Mouse (Mus musculus): ENCODE measurements around the gene Dph2.

Gene Dph2

DNA sequence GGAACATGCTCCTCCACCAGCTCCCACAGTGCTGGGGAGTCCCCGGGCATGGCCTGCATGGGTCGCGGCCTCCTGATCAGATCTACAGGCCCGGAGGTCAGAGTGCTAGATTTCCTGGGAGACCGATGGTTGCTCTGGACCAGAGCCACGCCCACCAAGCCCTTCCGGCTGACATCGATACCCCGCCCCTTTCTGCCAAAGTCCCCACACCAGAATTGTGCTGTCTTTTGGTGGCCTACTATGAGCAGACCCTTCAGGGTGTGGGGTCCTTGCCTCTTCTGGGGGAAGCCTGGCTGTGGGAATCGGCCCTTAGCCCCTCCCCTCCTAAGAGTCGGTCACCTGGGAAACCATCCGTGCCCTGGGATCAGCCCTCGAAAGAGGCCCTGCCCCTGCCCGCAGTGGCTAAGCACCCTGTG, 19.4 kb downstream of the Dph2 start, which contains the start of gene Ccdc24:
TSS of gene Ccdc24 (minus strand) at position 87 of the 416 bp plus-strand sequence.
- 21% methylated on average over 14 of the region's 14 CpGs for WGBS

DNA sequence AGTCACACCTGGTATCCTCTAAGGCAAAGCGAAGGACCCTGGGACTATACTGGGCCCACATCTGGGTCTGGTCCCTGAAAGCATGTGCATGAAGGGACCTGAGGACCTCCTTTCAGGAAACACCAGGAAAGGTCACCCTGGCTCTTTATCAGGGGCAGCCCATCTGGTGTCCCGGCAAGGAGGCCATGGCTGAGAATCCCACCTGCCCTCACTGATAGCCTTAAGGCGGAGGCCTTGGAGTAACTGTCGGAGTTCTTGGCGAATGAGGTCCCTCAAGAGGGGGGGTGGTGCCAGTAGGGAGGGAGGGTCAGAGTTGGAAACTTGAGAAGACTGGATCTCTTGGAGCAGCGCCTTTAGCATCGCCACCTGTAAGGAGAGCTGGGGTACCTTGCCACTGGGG, 20.0 kb downstream of the Dph2 start:
- 78% methylated on average over 7 of the region's 7 CpGs for WGBS

DNA sequence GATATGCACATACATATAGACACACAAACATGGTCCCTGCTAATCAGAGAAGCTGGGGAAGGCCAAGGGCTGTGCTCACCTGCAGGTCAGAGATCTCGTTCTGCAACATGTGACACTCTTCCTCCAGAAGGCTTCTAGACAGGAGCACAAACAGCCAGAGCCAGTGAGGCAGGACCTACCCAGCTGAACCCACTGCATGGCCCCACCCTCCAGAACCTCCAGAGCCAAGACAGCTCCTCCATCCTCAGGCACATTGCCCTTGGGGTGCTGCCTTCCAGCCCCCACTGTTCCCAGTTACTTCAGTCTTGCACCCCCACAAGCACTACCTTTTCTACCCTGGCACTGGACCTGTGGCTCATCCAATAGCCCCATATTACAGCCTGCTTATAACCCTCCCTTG, 21.4 kb downstream of the Dph2 start:
- WGBS, result 65% methylated on average over 1 of the region's 1 CpGs

DNA sequence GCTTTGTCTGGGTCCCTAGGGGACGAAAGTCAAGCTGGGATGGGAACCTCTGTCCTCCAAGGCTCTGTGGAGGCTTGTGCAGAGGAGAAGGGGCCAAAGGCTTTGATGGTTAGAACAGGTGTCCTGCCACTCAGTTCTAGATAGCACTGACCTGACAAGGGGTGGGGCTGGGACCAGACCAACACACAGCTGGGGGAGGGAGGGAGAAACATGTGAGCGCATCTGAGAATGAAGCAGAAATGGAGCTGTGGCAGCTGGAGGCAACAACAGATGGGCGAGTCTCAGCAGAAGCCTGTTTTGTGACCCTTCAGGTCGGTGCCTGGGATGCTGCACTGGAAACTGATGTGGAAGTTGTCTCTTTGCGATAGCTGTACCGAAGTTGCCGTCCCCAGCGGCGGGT, 22.5 kb downstream of the Dph2 start:
- WGBS, result 66% methylated on average over 9 of the region's 9 CpGs

DNA sequence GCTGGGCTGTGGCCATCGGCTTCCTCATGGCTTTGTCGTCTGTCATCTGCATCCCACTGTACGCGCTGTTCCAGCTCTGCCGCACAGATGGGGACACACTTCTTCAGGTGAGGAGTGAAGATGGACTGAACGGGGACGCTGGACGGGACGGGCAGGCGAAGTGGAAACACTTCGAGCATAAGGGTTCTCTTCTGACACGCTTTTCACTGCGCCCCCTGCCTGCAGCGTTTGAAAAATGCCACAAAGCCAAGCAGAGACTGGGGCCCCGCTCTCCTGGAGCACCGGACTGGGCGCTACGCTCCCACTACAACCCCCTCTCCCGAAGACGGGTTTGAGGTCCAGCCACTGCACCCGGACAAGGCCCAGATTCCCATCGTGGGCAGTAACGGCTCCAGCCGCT, 24.0 kb downstream of the Dph2 start:
- 26% methylated on average over 24 of the region's 24 CpGs for whole genome bisulfite sequencing

DNA sequence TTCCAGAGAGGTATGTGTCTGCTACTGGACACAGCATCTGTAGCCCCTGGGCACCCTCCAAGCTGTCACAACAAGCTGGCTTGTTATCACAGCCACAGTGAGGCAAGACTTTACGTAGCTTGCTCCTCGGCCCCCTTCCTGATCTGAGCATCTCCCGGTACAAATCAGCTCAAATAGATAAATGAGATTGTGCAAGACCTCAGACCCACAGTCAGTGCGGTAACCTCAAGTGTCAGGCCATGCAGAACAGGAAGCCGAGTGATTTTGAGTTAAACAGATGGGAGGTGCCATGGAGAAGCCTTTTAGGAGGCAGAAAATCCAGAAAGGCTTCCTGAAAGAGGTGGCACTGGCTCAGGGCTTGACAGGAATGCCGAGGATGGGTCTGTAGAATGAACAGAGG, 24.8 kb downstream of the Dph2 start:
- 88% methylated on average over 6 of the region's 6 CpGs for WGBS

DNA sequence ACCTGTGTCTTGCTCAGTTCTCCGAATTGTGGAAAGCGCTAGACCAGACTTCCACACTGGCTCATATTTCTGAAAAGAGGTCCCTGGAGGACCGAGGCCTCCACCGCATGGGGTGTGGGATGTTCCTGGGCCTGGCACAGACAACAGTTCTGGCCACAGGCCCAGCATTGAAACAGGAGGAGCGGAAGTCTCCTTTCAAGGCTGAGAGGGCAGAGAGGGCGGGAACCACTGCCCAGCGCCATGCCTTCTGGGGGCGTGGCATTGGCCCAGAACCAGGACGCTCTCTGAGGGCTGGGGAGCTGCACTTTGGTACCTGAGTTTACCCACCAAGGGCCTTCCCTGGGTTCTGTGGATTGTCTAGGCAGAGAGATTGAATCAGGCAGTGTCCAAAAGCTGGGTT, 25.7 kb downstream of the Dph2 start:
- 51% methylated on average over 9 of the region's 9 CpGs for WGBS

DNA sequence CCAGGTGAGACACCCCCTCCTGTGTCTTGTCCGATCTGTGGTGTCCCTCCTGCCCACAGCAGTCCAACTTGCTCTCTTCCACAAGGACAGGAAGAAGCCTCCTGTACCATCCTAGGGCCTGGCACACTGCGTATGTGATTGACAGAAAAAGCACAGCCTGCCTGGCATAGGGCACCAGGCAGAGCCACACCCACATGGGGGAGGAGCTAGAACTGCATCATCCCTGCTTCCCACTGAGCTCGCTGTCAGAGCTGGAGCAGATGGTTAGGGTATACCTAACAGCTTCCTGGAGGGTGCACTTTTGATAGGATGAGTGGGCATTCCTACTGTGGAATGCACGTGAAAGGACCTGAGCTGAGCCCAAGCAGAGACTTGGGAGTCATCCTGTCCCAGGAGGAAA, 29.0 kb downstream of the Dph2 start:
- 33% methylated on average over 4 of the region's 4 CpGs for WGBS

DNA sequence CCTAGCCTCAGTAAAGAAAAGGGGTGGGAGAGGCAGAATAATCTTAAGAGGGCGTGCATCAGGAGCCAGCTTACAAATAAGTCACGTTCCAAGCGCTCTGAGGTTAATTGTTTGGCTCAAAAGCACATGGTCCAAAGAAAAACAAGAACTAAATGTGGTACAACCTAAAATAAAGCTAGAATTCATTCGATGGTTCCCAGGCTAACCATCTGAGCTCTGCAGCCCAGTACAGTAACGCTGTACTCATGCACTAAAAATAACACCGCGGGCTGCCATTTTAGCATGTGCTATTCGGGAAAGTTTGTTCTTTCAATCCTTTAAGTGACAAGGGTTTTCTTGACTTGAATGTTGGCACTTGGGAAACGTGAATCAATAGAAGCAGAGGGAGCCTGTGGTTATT, 31.3 kb downstream of the Dph2 start:
- 35% methylated on average over 9 of the region's 9 CpGs for WGBS

DNA sequence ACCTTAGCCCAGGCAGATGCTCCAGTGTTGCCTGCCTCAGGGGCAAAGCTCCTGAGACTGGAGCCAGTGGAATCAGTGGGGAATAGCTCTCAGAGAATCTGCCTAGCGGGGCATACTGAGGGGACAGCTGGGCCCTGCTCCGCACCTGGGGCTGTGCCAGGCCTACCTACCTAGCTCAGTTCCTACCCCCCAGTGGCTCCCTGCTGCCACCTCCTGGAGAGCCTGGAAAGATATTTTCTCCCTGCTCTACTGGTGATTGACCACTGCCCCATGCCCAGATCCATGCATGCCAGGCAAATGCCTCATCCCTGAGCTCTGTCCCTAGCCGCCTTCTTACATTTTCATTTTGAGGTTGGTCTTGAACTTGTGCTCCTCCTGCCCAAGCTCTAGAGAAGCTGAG, 33.0 kb downstream of the Dph2 start:
- 52% methylated on average over 3 of the region's 3 CpGs for WGBS

DNA sequence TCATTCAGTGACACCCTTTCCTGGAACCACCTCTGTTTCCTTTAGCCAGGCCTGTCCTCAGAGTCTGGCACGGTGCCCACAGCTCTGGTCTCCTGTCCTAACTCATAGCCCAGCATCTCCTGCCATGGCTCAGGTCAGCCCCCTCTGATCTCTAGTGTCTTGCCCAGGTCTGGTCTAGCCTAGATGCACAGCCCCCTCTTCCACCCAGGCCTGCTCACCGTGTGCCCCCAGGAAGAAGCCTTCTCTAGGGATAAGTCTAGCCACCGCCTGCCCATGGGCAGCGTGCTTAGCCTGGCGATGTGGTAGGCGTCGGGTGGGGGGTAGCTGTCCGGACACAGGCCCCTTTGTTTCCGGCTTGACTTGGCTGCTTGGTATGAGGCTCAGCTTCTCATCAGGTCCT, 36.7 kb downstream of the Dph2 start:
- WGBS, result 66% methylated on average over 9 of the region's 9 CpGs

DNA sequence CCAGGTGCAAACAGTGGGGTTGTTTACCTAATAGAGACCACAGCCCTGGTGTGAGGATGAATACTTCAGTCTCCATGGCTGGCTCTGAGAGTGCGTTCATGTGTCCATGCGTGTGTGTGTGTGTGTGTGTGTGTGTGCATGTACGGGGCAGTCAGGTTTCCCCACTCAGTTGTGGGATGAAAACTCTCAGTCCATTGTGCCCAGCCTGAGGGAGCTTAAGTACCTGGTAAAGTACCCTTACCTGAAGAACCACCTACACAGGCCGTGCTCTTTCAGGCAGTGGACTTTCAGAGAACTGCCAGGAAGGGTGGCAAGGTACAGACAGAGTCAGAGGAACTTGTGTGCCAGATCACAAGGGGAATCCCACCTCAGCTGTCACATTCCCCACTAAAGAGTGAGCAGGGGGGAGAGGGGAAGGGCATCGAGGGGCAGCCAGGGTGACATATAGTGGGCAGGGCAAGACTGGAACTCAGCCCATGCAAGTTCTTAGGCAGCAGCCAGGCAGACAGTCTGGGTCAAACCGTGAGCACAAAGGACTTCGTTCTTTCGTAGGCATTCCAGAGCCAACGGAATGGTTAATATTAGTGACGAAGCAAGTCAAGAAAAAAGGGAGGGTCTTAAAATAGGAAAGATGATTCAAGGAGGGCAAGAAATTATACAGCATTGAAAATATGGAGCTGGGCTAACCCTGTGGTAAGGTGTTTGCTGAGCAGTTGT, 39.5 kb downstream of the Dph2 start:
- WGBS, result 78% methylated on average over 10 of the region's 10 CpGs

DNA sequence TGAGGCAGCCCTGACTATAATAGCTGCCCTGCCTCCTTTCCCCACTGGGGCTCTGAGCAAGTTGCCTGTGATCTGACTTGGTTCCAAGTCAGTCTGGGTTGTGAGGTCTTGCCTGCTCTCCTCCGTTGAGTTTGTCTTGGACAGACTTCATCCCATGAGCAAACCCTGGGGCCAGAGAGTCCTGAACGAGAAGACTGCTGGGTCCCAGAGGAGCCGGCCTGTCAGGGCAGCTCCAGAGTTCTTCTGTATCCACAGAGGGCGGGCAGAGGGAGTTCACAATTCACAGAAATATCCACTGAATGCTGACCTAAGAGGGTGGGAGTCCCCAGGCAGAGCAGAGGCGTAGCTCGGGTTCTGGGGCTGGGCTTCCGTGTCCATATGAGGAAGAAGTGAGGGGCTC, 41.0 kb downstream of the Dph2 start:
- 67% methylated on average over 7 of the region's 7 CpGs for WGBS

DNA sequence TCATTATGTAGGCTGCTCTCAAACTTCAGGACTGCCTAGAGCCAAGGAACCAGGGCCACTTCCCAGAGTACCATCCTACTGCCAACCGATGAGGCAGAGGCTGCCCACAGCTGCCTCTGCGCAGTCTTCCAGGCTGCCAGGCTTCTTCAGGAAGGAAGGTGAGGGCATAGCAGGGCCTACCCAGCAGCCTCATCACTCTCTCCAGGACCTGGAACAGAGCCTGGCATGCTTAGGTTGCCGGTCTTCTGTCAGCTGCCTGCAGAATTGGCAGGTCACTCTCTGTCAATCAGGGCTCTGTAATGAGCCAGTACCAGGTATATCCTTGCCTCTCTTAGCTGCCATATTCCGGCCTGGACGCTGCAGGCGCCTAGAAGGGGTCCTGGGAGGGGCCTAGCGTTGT, 41.7 kb downstream of the Dph2 start:
- 66% methylated on average over 7 of the region's 7 CpGs for WGBS

DNA sequence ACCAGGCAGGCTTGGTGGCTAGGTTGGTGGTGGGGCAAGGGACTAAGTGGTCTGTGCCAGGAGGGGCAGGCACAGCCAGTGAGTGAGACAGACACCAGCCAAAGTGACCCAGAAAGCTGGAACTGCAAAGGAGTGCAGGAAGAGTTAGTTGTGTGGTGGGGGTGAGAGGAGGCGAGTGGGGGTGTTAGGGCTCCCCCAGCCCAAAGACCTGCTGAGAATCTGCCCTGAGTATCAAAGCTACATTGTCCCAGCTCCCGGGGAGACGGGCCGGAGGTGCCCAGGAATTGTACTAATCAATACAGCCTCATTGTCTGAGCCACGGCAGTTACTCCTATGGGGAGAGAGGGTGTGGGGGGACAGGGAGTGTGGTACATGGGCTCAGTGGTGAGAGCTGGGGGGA, 42.3 kb downstream of the Dph2 start:
- 57% methylated on average over 5 of the region's 5 CpGs for WGBS

DNA sequence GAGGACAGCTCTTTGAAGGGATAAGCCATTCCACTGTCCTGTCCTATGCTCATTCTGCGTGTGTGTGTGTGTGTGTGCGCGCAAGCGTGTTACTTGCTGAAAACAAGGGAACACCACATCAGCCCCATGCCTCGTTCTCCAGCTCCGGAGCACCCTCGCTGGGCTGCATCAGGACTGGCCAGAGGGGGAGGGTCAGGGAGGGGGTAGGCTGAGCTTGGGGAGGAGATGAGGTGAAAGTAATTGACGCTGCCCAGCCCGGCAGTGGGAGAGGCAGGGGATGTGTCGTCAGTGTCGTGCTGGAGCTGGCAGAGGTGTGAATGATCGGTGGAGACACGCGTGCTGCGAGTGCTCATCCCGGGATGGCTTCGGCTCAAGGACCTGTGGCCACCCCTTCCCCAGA, 42.8 kb downstream of the Dph2 start:
- 63% methylated on average over 17 of the region's 17 CpGs for WGBS

DNA sequence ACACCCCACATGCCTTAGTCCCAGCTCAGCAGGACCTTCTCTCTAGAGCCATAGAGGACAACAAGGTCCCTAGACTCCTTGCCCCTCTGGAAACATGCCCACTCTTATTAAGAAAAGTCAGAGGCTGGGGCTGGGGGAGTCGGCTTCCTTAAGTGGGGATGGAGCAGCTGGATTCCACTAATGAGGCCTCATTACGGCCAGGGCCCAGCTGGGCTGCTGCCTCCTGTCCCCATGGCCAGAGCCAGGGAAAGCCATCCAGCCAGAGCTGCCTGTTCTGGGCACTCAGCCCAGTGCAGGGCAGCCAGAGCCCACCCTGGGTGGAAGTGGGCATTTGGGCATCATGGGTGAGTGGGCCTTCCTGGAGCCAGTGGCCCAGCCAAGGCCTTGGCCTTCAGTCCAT, 44.8 kb downstream of the Dph2 start:
- WGBS, result 64% methylated on average over 2 of the region's 2 CpGs

DNA sequence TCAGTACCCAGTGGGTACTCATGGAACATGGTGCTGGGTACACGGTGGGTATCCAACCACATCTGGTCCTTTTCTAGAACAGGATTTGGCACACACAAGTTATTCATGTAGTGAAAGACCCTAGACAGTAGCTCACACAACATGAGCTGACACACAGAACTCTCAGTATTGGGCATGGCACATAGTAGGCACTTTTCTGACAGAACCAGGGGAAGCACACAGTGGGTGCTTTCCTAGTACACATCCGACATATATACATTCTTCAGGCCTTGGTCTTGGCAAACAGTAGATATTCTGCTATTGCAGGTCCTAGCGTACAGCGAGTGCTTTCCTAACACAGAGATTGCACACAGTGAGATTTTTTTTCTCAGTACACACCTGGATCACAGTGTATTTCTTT, 45.6 kb downstream of the Dph2 start:
- 96% methylated on average over 4 of the region's 4 CpGs for WGBS

DNA sequence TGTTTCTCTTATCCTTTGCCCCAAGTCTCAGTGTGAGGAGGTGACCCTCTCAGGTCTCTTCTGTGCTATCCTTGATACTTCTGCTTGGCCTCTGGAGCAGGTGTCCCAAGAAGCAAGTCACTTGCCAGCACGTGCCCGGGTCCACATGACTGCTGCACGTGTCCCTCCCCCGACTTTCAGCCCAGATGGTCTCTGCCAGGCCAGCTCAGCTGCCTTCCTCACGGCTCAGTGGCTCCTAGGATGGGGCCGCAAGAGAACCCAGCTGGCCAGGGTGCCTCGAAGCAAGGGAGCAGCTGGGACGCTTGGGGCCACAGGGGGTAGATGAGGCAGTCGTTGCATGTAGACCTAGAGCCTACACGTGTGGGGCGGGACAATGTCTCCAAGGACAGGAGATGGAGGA, 46.5 kb downstream of the Dph2 start:
- WGBS, result 79% methylated on average over 11 of the region's 11 CpGs

DNA sequence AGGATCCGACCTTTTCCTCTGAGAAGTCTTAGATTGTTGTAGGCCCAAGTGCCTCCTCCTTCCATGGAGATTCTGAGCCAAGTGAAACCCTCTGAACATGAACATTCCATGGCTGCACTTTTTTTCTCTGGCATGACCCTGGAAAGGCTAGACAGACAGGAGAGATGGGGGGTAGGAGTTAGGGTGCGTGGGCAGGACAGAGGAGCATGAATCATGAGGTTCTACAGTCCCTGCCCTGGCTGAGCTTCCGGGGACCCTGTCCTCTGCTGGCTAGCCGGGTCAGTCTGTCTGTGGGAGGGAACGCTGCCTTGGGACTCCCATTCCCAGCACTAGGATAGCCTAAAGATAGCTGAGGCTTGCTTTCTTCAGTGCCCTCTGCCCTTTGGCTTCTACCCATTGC, 47.4 kb downstream of the Dph2 start:
- WGBS, result 92% methylated on average over 5 of the region's 5 CpGs

DNA sequence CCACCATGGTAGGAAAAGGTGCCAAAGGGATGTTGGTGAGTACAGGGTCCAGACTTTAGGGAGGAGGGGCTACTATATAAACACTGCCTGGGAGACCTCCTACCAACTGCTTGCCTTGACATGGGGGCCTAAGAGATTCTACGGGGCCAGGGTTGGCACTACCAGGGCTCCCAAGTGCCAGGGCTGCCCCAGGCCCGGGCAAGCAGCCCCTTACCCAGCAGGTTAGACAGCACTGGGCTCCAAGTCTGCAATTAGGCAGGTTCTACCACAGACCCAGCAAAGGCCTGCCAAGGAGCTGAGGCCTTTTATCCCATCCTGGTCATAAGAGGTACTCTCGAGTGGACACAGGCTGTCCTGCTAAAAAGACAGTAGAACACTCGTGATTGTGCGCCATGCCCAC, 48.7 kb downstream of the Dph2 start:
- WGBS, result 92% methylated on average over 5 of the region's 5 CpGs

DNA sequence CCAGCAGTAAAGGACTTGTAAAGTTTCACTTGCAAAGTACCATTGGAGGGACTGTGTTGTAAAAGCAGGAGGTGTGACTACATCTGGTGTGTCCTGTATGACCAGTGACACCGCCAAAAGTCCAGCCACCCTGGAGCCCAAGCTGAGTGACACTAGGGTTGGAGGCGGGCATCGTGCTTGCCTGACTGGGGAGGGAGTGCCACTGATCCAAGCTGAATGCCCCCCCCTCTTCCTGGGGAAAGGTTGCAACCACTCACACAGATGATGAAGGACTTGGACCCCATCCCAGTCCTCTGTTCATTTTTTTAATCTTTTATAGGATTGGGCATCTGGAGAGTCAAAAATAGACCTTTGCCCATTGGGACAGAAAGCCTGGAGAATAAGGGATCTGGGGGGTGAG, 50.3 kb downstream of the Dph2 start:
- 84% methylated on average over 3 of the region's 3 CpGs for WGBS

DNA sequence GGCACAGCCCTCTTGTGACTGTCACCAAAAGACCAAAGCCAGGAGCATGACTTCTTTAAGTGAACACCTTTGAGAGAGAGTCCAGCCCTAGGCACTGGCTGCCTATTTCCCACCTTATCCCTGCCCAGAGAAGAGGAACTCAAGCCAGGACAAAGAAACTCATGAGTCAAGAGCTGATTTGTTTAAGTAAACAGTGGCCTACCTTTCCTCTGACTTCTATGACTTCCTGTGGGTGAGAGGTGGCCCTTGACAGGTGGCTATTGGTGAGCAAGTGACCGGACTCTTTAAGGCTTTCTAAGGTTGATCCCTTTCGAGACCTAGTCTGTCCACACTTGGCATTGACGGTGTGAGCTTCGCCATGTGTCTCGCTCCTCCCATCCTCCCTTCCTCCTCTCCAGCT, 51.0 kb downstream of the Dph2 start:
- WGBS, result 95% methylated on average over 5 of the region's 5 CpGs

DNA sequence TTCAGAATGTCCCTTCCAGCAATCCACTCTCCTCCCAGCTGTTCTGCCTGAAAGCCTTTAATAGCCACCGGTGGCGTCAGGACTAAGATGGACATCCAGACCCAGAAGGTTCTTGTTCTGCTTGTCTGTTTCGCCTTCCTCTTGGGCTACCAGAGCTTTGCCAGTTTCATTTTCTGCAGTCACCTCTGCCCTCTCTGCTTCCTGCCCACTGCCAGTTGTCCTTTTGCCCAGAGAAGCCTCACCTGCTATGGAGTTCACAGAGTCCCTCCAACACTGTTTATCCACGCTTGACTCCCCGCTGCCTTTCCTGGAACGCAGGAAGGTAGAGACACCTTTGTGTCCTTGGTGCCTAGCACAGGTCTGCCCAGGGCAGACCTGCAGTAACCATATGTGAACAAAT, 52.5 kb downstream of the Dph2 start:
- WGBS, result 79% methylated on average over 6 of the region's 6 CpGs

All from cerebral cortex, adult 2 months (tissue).